Mouse (Mus musculus) lung, postnatal 0 days (tissue): ENCODE measurements at regions not wholly inside any gene's neighbourhood (a gene's known extent, or its start where the extent isn't known, plus 50 kb on each side); places are given as distances from the start of the nearest gene placed in this dataset.

Experiments used
- CTCF ChIP-seq: IDR thresholded peaks from 2 replicates; pipeline ENCODE4 v1.5.1; 2016; ENCODE audit warnings: antibody characterized with exemption, mild to moderate bottlenecking
- EP300 ChIP-seq: IDR thresholded peaks from 2 replicates; pipeline ENCODE4 v1.6.1; 2016; ENCODE audit warnings: antibody characterized with exemption, mild to moderate bottlenecking, control low read depth

GRCm38 (mm10) chr4:47570846-47571245 is 96.4 kb downstream of the Sec61b start:
- TF ChIP-seq CTCF (no peak), EP300 (no peak)
